Mouse (Mus musculus) forebrain, embryonic 16.5 days (tissue): ENCODE results near the gene P2ry12. TPM values are rescaled to one million over a fixed set of nuclear protein-coding genes. Genes with fewer than 3 reads are reported as not detected.

Source experiments
- ATAC-seq: fragments of 200-750 bp; cut with Nextera tagmentation; 2 replicates; pipeline ENCODE4 v1.8.0; 2017; ENCODE audit warnings: mild to moderate bottlenecking, moderate library complexity
- H3K27ac ChIP-seq: fragments of 300-500 bp; sonication (generic); 2 replicates; pipeline ENCODE4 v1.5.1; 2014; ENCODE audit warnings: low read length, control low read depth
- H3K27me3 ChIP-seq: fragments of 300-500 bp; sonication (generic); replicated peaks from 2 replicates; pipeline ENCODE4 v1.6.1; 2014; ENCODE audit warnings: low read length; ENCODE audit not compliant: control insufficient read depth, insufficient read depth
- H3K36me3 ChIP-seq: fragments of 300-500 bp; sonication (generic); 2 replicates; pipeline ENCODE4 v1.6.1; 2014; ENCODE audit not compliant: control insufficient read depth, insufficient read depth
- H3K4me1 ChIP-seq: fragments of 300-500 bp; sonication (generic); replicated peaks from 2 replicates; pipeline ENCODE4 v1.6.1; 2014; ENCODE audit warnings: low read length; ENCODE audit not compliant: control insufficient read depth, insufficient read depth
- H3K4me2 ChIP-seq: fragments of 300-500 bp; sonication (generic); 2 replicates; pipeline ENCODE4 v1.6.1; 2014; ENCODE audit warnings: mild to moderate bottlenecking, low read length, control low read depth
- H3K4me3 ChIP-seq: fragments of 300-500 bp; sonication (generic); replicated peaks from 2 replicates; pipeline ENCODE4 v1.5.1; 2014; ENCODE audit warnings: mild to moderate bottlenecking, low read length, control low read depth
- H3K9ac ChIP-seq: fragments of 300-500 bp; sonication (generic); replicated peaks from 2 replicates; pipeline ENCODE4 v1.6.1; 2014; ENCODE audit warnings: low read depth, low read length, control low read depth
- H3K9me3 ChIP-seq: fragments of 300-500 bp; sonication (generic); 2 replicates; pipeline ENCODE4 v1.6.1; 2016; ENCODE audit warnings: low read length; ENCODE audit not compliant: control insufficient read depth
- WGBS: fragments of 180-500 bp; shearing (Covaris S2); extraction: QIAGEN DNeasy Blood & Tissue Kit; methylation state at CpG from one replicate; pipeline ENCODE4 v1.1.7; 2014; 5-methylcytosine and 5-hydroxymethylcytosine counted together
- polyA plus RNA-seq: library from polyadenylated mRNA; unstranded; fragments of >200 nt; fragmentation: Nextera tagmentation; extraction: Ambion mirVana; gene quantifications from 2 replicates; pipeline ENCODE4 v1.2.1, GENCODE M21; 2015

The P2ry12 gene
- 9.8 and 10.4 TPM in 2 replicates for polyA plus RNA-seq

DNA sequence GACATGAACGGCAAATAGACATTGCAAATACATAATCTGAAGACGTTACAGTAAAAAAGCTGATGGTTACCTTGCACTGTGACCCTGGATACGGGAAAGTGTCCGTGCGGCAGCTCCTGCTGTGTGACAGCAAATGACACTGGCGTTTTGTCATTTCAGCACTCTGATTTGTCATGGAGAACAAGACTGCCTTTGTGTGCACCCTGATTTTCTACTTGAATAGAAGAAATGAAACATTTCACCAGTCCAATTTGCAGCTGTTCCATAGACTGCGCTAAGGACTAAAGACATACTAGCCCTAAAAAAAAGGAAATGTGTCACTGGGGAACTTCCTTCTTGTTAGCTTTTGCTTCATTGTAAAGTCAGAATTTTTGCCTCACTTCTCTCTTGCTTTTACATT is at the start of gene P2ry12:
Gene P2ry12, minus strand, starts transcription at position 168 of the 400 bp plus-strand sequence.
- peak within 1 kb of the TSS; percentile 35 for H3K4me2 ChIP-seq
- no peak within 1 kb of the TSS for H3K4me3 ChIP-seq
- H3K36me3 ChIP-seq = 0 out of 2 replicates have a peak, but pooled peaks cover 2% of the 10 kb centered on the region
- H3K27ac ChIP-seq = no peak within 1 kb of the TSS
- WGBS = 11% methylated on average over 7 of the region's 7 CpGs
- H3K4me1 ChIP-seq = peaks cover 6% of the 10 kb centered on the region
- no peaks in the 10 kb centered on the region for H3K27me3 ChIP-seq
- peak; percentile 45 for ATAC-seq
- no peaks in the 10 kb centered on the region for H3K9me3 ChIP-seq
- H3K9ac ChIP-seq = no peak within 1 kb of the TSS

DNA sequence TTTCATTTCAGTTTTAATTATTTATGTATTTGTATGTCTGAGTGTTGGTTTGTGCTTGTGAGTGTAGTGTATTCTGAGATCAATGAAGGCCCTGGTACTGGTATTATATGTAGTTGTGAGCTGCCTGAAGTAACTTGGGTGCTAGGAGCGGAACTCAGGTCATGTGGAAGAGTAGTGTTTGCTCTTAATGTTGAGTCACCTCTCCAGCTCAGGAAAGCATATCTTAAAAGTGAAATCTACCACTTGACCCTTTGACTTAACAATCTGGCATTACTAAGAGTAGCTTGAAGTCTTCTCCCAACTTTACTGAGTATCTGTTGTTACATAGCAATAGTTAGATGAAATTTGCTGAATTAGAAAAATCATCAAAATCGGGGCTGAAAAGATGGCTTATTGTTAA is 42.8 kb upstream of the P2ry12 start:
- H3K27ac ChIP-seq = no peak overlapping the region
- H3K9me3 ChIP-seq = no peaks in the 10 kb centered on the region
- WGBS = 95% methylated on average over 2 of the region's 2 CpGs
- H3K9ac ChIP-seq = no peak overlapping the region
- no peak overlapping the region for H3K4me2 ChIP-seq
- no peaks in the 10 kb centered on the region for H3K4me1 ChIP-seq
- no peaks in the 10 kb centered on the region for H3K36me3 ChIP-seq
- no peaks in the 10 kb centered on the region for H3K27me3 ChIP-seq
- H3K4me3 ChIP-seq = no peak overlapping the region
- no peak for ATAC-seq

DNA sequence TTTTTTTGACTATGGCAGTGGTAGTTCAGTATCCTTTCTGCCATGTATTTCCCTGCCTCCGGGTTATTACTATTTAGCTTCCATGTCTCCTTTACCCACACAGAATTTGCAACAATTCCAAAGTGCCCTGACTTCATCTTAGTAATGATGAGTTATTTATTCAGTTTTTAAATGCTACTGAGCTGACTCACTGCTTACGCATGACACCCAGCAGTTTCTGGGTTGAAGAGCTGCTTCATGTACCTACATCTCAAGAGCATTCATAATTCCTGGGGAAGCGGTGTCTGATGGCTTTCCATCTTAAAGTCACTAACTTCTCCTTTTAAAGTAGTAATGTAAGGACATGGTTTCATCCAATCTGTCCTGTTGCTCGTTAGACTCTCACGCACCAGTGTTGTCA is 42.3 kb upstream of the P2ry12 start:
- Histone ChIP-seq H3K9ac (no peak overlapping the region), H3K27me3 (no peaks in the 10 kb centered on the region), H3K27ac (no peak overlapping the region), H3K9me3 (no peaks in the 10 kb centered on the region), H3K36me3 (no peaks in the 10 kb centered on the region), H3K4me1 (no peaks in the 10 kb centered on the region), H3K4me3 (no peak overlapping the region), H3K4me2 (no peak overlapping the region)
- no peak for ATAC-seq
- 89% methylated on average over 5 of the region's 5 CpGs for WGBS

- H3K27me3 ChIP-seq = no peaks in the 10 kb centered on the region
- WGBS = 91% methylated on average over 16 of the region's 16 CpGs
- no peak overlapping the region for H3K4me3 ChIP-seq
- H3K9me3 ChIP-seq = no peaks in the 10 kb centered on the region
- no peak overlapping the region for H3K9ac ChIP-seq
- no peaks in the 10 kb centered on the region for H3K36me3 ChIP-seq
- no peaks in the 10 kb centered on the region for H3K4me1 ChIP-seq
- no peak overlapping the region for H3K4me2 ChIP-seq
- H3K27ac ChIP-seq = no peak overlapping the region
- no peak for ATAC-seq
These were observed 35.0 kb upstream of the P2ry12 start for GRCm38 (mm10) chr3:59297653-59298052.

- H3K27me3 ChIP-seq = no peaks in the 10 kb centered on the region
- no peak overlapping the region for H3K27ac ChIP-seq
- no peak overlapping the region for H3K9ac ChIP-seq
- WGBS = 98% methylated on average over 5 of the region's 5 CpGs
- no peaks in the 10 kb centered on the region for H3K36me3 ChIP-seq
- no peak overlapping the region for H3K4me2 ChIP-seq
- no peaks in the 10 kb centered on the region for H3K4me1 ChIP-seq
- ATAC-seq = no peak
- H3K4me3 ChIP-seq = no peak overlapping the region
- H3K9me3 ChIP-seq = no peaks in the 10 kb centered on the region
These were observed 34.0 kb upstream of the P2ry12 start for GRCm38 (mm10) chr3:59296563-59297130.

DNA sequence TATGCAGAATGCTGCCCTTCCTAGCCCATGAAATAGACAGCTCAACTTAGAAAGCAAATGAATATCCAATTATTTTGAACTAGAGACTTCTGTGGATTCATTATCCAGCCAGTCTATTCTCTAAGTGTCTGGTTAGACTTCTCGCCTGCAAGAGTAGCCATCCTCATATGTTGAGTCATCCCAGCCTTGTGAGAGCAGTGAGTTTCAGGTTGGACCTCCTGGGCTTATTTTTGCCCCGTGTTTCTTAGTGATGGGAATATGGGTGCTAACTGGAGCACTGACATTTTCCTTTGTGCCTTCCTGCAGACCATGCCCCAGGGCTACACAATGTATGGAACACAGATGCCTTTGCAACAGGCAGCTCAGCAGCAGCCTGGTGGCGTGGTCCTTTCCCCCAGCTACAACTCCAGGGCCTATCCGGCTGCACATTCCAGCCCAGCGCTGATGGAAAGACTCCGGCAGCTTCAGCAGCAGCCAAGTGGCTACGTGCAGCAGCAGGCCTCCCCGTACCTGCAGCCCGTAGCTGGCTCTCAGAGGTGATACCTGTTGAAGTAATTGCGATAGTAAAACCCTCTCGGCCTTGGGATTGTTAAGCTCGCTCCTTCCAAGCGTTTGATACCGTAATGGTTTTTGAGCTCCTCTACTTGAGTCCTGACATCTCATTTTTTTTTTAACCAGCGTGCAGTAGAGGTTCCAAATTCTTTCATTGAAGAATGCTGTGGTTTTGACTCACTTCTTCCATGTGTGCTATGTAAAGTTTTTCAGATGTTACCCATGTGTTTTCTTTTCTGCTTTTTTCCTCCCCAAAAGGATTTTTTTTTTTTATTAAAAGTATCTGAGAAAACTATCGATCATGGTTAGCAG is 33.3 kb upstream of the P2ry12 start:
- no peak for ATAC-seq
- no peaks in the 10 kb centered on the region for H3K4me1 ChIP-seq
- no peaks in the 10 kb centered on the region for H3K36me3 ChIP-seq
- H3K9ac ChIP-seq = no peak overlapping the region
- 93% methylated on average over 16 of the region's 16 CpGs for WGBS
- no peaks in the 10 kb centered on the region for H3K27me3 ChIP-seq
- H3K27ac ChIP-seq = no peak overlapping the region
- H3K9me3 ChIP-seq = no peaks in the 10 kb centered on the region
- no peak overlapping the region for H3K4me3 ChIP-seq
- no peak overlapping the region for H3K4me2 ChIP-seq

DNA sequence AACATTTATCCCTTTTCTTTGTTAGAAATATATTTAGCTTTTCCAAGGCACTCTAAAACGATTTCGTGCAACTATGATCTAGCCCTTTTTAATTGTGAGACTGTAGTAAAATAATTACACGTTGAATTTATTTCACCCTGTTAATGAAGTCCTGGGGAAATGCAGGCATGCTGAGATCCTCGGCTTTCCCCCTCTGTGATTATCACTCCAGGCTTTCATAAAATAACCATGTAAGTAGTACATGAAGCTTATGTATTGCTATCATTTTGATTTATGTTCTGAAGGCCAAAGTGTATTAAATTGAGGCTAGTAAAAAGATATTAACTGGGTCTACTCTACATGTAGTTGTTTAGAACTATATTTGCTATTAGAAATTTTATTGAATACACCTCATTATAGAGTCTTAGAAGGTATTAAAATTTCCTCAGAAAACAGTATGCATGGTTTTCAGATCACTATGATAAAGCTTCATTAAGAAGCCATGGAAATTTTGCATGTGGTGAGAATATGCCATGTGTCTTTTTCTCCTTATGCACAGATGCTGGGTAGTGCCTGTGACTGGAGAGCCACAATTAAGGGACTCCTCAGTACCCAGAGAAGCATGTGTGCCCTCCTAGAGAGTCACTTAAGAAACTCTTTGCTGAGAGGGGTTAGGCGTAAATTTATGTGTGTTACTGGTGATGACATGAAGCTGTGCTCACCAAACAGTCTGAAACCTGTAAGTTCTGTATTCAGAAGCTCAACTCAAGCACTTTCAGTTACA is 30.9 kb upstream of the P2ry12 start:
- ATAC-seq = no peak
- no peaks in the 10 kb centered on the region for H3K4me1 ChIP-seq
- no peaks in the 10 kb centered on the region for H3K9me3 ChIP-seq
- WGBS = 60% methylated on average over 5 of the region's 5 CpGs
- no peaks in the 10 kb centered on the region for H3K27me3 ChIP-seq
- no peak overlapping the region for H3K9ac ChIP-seq
- no peaks in the 10 kb centered on the region for H3K36me3 ChIP-seq
- no peak overlapping the region for H3K4me2 ChIP-seq
- no peak overlapping the region for H3K4me3 ChIP-seq
- H3K27ac ChIP-seq = no peak overlapping the region

GRCm38 (mm10) chr3:59290551-59290950 is 27.9 kb upstream of the P2ry12 start:
- Histone ChIP-seq H3K9me3 (no peaks in the 10 kb centered on the region), H3K27me3 (no peaks in the 10 kb centered on the region), H3K4me3 (no peak overlapping the region), H3K27ac (no peak overlapping the region), H3K4me1 (no peaks in the 10 kb centered on the region), H3K4me2 (no peak overlapping the region), H3K9ac (no peak overlapping the region), H3K36me3 (no peaks in the 10 kb centered on the region)
- ATAC-seq = no peak
- whole genome bisulfite sequencing = 94% methylated on average over 2 of the region's 2 CpGs

GRCm38 (mm10) chr3:59278620-59279019 is 15.9 kb upstream of the P2ry12 start:
- H3K4me2 ChIP-seq = no peak overlapping the region
- no peaks in the 10 kb centered on the region for H3K36me3 ChIP-seq
- ATAC-seq = no peak
- no peak overlapping the region for H3K4me3 ChIP-seq
- H3K9me3 ChIP-seq = no peaks in the 10 kb centered on the region
- H3K27me3 ChIP-seq = no peaks in the 10 kb centered on the region
- H3K9ac ChIP-seq = no peak overlapping the region
- H3K4me1 ChIP-seq = no peaks in the 10 kb centered on the region
- no peak overlapping the region for H3K27ac ChIP-seq
